Mouse (Mus musculus) midbrain, embryonic 16.5 days (tissue): ENCODE data around the gene Gnptab. TPM values are rescaled to one million over a fixed set of nuclear protein-coding genes. Genes with fewer than 3 reads are reported as not detected.
"Not testable (repeated sequence)": the region's sequence is repeated elsewhere in the genome, so short reads cannot be mapped to it uniquely, and the experiment has no call there.

Experiments used
- ATAC-seq: fragments of 200-750 bp; cut with Nextera tagmentation; 2 replicates; pipeline ENCODE4 v1.8.0; 2017; ENCODE audit warnings: moderate TSS enrichment
- H3K27ac ChIP-seq: fragments of 300-500 bp; sonication (generic); 2 replicates; pipeline ENCODE4 v1.5.1; 2014; ENCODE audit warnings: mild to moderate bottlenecking, low read length, mixed read lengths
- H3K27me3 ChIP-seq: fragments of 300-500 bp; sonication (generic); 2 replicates; pipeline ENCODE4 v1.6.1; 2014; ENCODE audit warnings: low read depth, low read length, mixed read lengths; ENCODE audit not compliant: control insufficient read depth, insufficient read depth
- H3K36me3 ChIP-seq: fragments of 300-500 bp; sonication (generic); 2 replicates; pipeline ENCODE4 v1.6.1; 2014; ENCODE audit warnings: mild to moderate bottlenecking, low read length, moderate library complexity, mixed read lengths; ENCODE audit not compliant: control insufficient read depth, insufficient read depth
- H3K4me1 ChIP-seq: fragments of 300-500 bp; sonication (generic); 2 replicates; pipeline ENCODE4 v1.6.1; 2014; ENCODE audit warnings: mild to moderate bottlenecking, low read length, mixed read lengths; ENCODE audit not compliant: control insufficient read depth, insufficient read depth
- H3K4me2 ChIP-seq: fragments of 300-500 bp; sonication (generic); 2 replicates; pipeline ENCODE4 v1.6.1; 2014; ENCODE audit warnings: mild to moderate bottlenecking, low read length, mixed read lengths
- H3K4me3 ChIP-seq: fragments of 300-500 bp; sonication (generic); 2 replicates; pipeline ENCODE4 v1.5.1; 2014; ENCODE audit warnings: low read depth, mild to moderate bottlenecking, low read length, moderate library complexity, mixed read lengths
- H3K9ac ChIP-seq: fragments of 300-500 bp; sonication (generic); 2 replicates; pipeline ENCODE4 v1.6.1; 2014; ENCODE audit warnings: low read depth, low read length, mixed read lengths
- H3K9me3 ChIP-seq: fragments of 300-500 bp; sonication (generic); replicated peaks from 2 replicates; pipeline ENCODE4 v1.6.1; 2014; ENCODE audit warnings: mild to moderate bottlenecking, low read length, mixed read lengths; ENCODE audit not compliant: control insufficient read depth, poor library complexity, severe bottlenecking
- whole genome bisulfite sequencing: fragments of 180-500 bp; shearing (Covaris S2); extraction: QIAGEN DNeasy Blood & Tissue Kit; methylation state at CpG from one replicate; pipeline ENCODE4 v1.1.7; 2014; 5-methylcytosine and 5-hydroxymethylcytosine counted together
- polyA plus RNA-seq: library from polyadenylated mRNA; unstranded; fragments of >200 nt; fragmentation: Nextera tagmentation; extraction: Ambion mirVana; gene quantifications from 2 replicates; pipeline ENCODE4 v1.2.1, GENCODE M21; 2015

Gene Gnptab
- polyA plus RNA-seq, 1 experiment from 2014 or later, result 25.9 TPM

- no peak within 1 kb of the TSS for H3K9ac ChIP-seq
- ATAC-seq, result no peak
- WGBS, result 84% methylated on average over 33 of the region's 33 CpGs
- H3K4me2 ChIP-seq, result no peak within 1 kb of the TSS
- no peaks in the 10 kb centered on the region for H3K9me3 ChIP-seq
- no peaks in the 10 kb centered on the region for H3K4me1 ChIP-seq
- H3K27me3 ChIP-seq, result no peaks in the 10 kb centered on the region
- H3K4me3 ChIP-seq, result no peak within 1 kb of the TSS
- H3K36me3 ChIP-seq, result no peaks in the 10 kb centered on the region
- no peak within 1 kb of the TSS for H3K27ac ChIP-seq
These were observed 80.6 kb downstream of the Gnptab start, which contains the start of gene Sycp3 for GRCm38 (mm10) chr10:88459502-88459992. Gene Sycp3 (plus strand): TSS chr10:88459569.

- 69% methylated on average over 18 of the region's 18 CpGs for WGBS
- H3K4me3 ChIP-seq, result no peak overlapping the region
- no peaks in the 10 kb centered on the region for H3K36me3 ChIP-seq
- no peak overlapping the region for H3K4me2 ChIP-seq
- no peaks in the 10 kb centered on the region for H3K4me1 ChIP-seq
- no peaks in the 10 kb centered on the region for H3K27me3 ChIP-seq
- no peak for ATAC-seq
- H3K9me3 ChIP-seq, result no peaks in the 10 kb centered on the region
- H3K27ac ChIP-seq, result no peak overlapping the region
- H3K9ac ChIP-seq, result no peak overlapping the region
These were observed 81.3 kb downstream of the Gnptab start for GRCm38 (mm10) chr10:88460122-88460820.

GRCm38 (mm10) chr10:88482866-88483265 lies 103.9 kb downstream of the Gnptab start:
- not testable (repeated sequence) for ATAC-seq, H3K27ac ChIP-seq, H3K36me3 ChIP-seq, H3K4me1 ChIP-seq, H3K4me2 ChIP-seq, H3K9me3 ChIP-seq, H3K4me3 ChIP-seq, H3K9ac ChIP-seq, H3K27me3 ChIP-seq
- 96% methylated on average over 10 of the region's 10 CpGs for WGBS

GRCm38 (mm10) chr10:88488629-88489028 lies 109.7 kb downstream of the Gnptab start:
- no peak overlapping the region for H3K27ac ChIP-seq
- H3K27me3 ChIP-seq, result no peaks in the 10 kb centered on the region
- H3K4me1 ChIP-seq, result no peaks in the 10 kb centered on the region
- no peak overlapping the region for H3K4me2 ChIP-seq
- H3K36me3 ChIP-seq, result peaks cover 5% of the 10 kb centered on the region; the same call in 1 of the 2 replicates
- H3K4me3 ChIP-seq, result no peak overlapping the region
- 95% methylated on average over 5 of the region's 5 CpGs for WGBS
- no peak overlapping the region for H3K9ac ChIP-seq
- no peak for ATAC-seq
- no peaks in the 10 kb centered on the region for H3K9me3 ChIP-seq

GRCm38 (mm10) chr10:88491632-88492031 lies 112.7 kb downstream of the Gnptab start:
- no peak overlapping the region for H3K9ac ChIP-seq
- WGBS, result 61% methylated on average over 7 of the region's 7 CpGs
- no peak for ATAC-seq

GRCm38 (mm10) chr10:88492658-88493057 lies 113.7 kb downstream of the Gnptab start:
- WGBS, result 58% methylated on average over 8 of the region's 8 CpGs
- H3K36me3 ChIP-seq, result no peaks in the 10 kb centered on the region; the same call in 1 of the 2 replicates
- ATAC-seq, result no peak

More at GRCm38 (mm10) chr10:88491632-88492031, 112.7 kb downstream of the Gnptab start:
- no peak overlapping the region for H3K4me2 ChIP-seq
- H3K36me3 ChIP-seq, result no peaks in the 10 kb centered on the region; the same call in 1 of the 2 replicates
- H3K4me3 ChIP-seq, result no peak overlapping the region
- H3K27ac ChIP-seq, result no peak overlapping the region
- H3K27me3 ChIP-seq, result no peaks in the 10 kb centered on the region
- H3K9me3 ChIP-seq, result no peaks in the 10 kb centered on the region
- no peaks in the 10 kb centered on the region for H3K4me1 ChIP-seq

GRCm38 (mm10) chr10:88494959-88495587 lies 116.1 kb downstream of the Gnptab start:
- Histone ChIP-seq H3K4me3 (no peak overlapping the region), H3K27me3 (no peaks in the 10 kb centered on the region), H3K36me3 (no peaks in the 10 kb centered on the region), H3K4me1 (no peaks in the 10 kb centered on the region), H3K4me2 (no peak overlapping the region), H3K27ac (no peak overlapping the region), H3K9ac (no peak overlapping the region), H3K9me3 (no peaks in the 10 kb centered on the region)
- ATAC-seq, result no peak
- WGBS, result 81% methylated on average over 4 of the region's 4 CpGs

More at GRCm38 (mm10) chr10:88492658-88493057, 113.7 kb downstream of the Gnptab start:
- H3K27ac ChIP-seq, result no peak overlapping the region
- H3K9me3 ChIP-seq, result no peaks in the 10 kb centered on the region
- H3K4me3 ChIP-seq, result no peak overlapping the region
- no peaks in the 10 kb centered on the region for H3K4me1 ChIP-seq
- H3K9ac ChIP-seq, result no peak overlapping the region
- no peak overlapping the region for H3K4me2 ChIP-seq
- H3K27me3 ChIP-seq, result no peaks in the 10 kb centered on the region
